Mouse (Mus musculus) gonadal fat pad, adult 2 months (tissue): ENCODE results near the gene Drd4. TPM values are rescaled to one million over a fixed set of nuclear protein-coding genes. Genes with fewer than 3 reads are reported as not detected.

Experiments used
- DNase-seq: peaks from one replicate; pipeline ENCODE4 v3.0.0-alpha.2; 2012; ENCODE audit warnings: low read depth
- polyA plus RNA-seq: library from polyadenylated mRNA; depleted of rRNA; stranded (reverse); fragments of >200 nt; gene quantifications from 2 replicates; pipeline ENCODE4 v1.2.3, GENCODE M21; 2012

The Drd4 gene
- polyA plus RNA-seq, 1 experiment, result 3.9 TPM

- no peak for DNase-seq
Observed at GRCm38 (mm10) chr7:141292583-141293388, 980 bp downstream of the Drd4 start.

GRCm38 (mm10) chr7:141293852-141294471, 2.2 kb downstream of the Drd4 start:
- no peak for DNase-seq

GRCm38 (mm10) chr7:141294479-141294878, 2.7 kb downstream of the Drd4 start:
- no peak for DNase-seq

DNA sequence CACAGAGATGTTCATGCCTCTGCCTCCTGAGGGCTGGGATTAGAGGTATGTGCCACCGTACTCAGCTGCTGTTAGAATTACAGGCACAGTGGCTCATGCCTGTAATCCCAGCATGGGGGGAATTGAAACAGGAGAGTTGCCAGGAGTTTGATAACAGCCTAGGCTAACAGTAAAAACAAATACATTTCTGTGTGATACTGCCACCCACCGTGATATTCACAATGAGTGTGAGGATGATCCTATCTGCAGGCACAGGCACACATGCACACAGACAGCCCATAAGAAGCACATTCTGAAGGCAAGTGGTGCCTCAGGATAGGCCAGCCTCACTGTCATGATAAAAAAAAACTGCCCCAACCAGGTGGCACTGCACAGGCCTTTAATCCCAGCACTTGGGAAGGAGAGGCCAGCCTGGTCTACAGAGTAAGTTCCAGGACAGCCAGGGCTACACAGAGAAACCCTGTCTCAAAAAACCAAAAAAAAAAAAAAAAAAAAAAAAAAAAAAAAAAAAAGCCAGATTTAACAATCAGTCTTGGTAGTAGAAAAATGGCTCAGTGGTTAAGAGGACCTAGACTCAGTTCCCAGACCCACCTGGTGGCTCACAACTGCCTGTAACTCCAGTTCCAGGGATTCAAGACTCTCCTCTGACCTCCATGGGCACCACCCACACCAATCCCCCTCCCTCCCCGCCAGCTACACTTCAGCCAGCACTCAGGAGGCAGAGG, 6.3 kb downstream of the Drd4 start:
- DNase-seq, result no peak

DNA sequence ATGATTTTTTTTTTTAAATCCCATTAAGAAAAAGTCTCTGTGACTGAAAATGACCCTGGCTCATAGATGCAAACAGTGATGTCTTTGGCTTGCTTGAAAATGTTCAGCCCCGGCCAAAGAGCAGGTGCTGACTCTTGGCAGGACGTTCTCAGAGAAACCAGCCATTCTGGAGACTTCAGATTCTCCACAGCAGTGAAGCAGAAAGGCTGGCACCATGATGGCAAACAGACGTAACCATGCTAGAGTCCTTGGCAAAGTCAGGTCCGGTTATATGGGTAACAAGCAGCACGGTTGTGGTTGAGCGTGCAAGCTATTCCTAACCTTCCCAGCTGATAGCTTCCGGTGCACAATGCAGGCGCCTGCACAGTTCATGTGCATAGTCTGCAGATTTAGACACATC, 7.4 kb downstream of the Drd4 start:
- DNase-seq, result no peak

GRCm38 (mm10) chr7:141301386-141301785, 9.6 kb downstream of the Drd4 start:
- DNase-seq, result no peak

GRCm38 (mm10) chr7:141302702-141303268, 11.0 kb downstream of the Drd4 start:
- DNase-seq, result no peak

- no peak for DNase-seq
Observed at GRCm38 (mm10) chr7:141304537-141304936, 12.7 kb downstream of the Drd4 start.

DNA sequence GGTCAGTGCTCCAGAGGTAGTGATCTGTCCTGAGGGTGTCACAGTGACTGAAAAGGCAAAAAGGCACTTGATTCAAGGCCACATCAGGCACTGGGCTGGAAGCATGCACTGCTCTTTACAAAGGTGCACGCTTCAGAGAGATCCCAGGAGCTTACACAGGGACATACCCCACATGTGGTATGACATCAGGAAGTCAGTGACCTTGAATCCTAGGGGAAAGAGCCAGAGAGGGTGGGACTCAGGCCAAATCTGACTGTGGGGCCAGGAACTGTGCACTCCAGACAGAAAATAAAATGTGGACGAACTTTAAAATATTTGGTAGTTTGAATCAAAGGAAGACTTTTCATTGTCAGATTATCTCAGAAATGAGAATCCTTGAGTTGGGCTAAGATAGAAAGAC, 22.6 kb downstream of the Drd4 start:
- no peak for DNase-seq

- DNase-seq, result no peak
Observed at GRCm38 (mm10) chr7:141315076-141315475, 23.3 kb downstream of the Drd4 start.

DNA sequence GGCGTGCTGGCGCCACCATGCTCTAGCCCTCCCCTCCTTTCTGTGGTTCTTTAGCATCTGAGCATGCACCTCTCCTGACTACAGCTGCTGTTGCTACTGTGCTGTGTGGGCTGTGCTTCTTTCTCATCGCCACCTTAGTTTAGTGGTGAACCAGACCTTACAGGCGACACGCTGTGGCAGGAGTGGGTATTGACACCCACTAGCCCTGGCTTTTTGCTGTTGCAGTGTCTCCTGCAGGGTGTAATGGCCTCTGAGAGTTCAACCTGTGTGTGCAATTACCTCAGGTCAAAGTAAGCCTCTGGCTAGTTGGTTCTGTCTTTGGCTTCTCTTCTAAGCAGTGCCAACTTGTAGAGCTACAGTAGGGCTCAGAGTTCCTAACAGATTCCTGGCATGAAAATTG, 24.2 kb downstream of the Drd4 start:
- no peak for DNase-seq

DNA sequence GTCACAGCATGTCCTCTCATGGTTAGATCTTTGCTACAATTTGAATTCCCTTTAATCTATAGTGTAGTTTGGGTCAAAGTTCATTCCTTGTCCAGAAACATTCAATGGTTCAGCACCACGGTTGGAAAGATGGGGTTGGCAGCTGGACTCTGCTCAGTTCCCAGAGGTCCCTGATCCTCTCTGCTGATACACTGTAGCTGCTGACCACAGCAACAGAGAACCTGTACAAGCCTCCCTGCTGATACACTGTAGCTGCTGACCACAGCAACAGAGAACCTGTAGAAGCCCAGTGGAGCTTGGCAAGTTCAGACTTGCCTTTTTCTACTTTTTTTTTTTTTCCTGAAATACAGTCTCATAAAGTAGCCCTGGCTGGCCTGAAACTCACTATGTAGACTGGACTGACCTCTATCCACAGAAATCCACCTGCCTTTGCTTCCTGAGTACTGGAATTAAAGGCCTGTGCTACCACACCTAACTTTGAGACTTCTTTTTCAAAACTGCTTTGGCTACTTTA, 25.9 kb downstream of the Drd4 start:
- no peak for DNase-seq

DNA sequence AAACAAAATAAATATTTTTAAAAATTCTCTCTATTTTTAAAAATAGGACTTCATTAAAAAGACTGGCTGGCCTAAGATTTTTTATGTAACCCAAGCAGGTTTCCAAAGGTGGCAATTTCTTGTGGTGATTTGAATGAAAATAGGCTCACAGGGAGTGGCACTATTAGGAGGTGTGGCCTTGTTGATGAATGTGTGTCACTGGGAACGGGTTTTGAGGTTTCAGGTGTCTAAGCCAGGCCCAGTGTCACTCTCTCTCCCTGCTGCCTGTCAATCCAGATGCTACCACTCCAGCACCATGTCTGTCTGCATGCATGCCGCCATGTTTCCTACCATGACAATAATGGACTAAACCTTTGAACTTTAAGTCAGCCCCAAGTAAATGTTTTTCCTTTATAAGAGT, 27.6 kb downstream of the Drd4 start:
- DNase-seq, result no peak

- no peak for DNase-seq
Observed at GRCm38 (mm10) chr7:141324686-141325085, 32.9 kb downstream of the Drd4 start.

DNA sequence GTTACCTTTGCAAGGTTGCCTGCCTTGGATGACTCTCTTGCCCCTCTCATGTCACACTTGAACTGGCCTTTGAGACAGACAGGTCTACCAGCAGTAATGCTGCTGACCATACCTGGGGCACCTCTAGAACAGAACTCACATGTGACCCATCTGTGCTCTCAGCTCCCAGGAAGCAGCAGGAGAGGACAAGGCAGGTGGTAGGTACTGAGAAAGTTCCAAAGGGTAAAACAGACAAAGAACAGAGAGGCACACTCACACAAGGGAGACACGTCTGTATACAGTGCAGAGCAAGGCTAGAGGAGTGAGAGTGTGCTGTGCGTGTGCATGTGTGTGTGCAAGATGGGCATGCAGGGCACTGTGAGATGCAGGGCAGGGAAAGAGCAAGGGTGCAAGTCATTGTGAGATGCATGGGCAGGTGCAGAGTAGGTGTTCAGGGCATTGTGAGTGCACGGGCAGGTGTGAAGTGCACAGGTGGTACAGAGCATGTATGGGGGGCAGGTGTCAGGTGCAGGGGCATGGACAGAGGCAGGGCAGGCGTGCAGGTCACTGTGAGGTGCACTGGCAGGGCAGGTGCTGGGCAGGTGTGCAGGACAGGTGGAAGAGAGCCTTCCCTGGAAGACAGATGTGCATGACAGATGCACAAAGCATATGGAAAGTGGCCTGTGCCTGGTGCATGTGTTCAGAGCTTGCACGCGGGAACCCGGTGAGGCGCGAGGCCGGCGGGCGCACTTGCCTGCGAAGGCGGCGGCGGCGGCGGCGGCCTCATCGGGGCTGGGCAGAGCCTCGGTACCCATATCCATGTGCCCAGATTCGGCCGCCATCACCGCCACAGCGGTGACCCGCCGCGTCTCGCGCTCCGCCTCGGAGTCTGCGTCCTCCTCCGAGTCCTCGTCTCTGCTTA, 35.0 kb downstream of the Drd4 start:
- DNase-seq, result no peak

DNA sequence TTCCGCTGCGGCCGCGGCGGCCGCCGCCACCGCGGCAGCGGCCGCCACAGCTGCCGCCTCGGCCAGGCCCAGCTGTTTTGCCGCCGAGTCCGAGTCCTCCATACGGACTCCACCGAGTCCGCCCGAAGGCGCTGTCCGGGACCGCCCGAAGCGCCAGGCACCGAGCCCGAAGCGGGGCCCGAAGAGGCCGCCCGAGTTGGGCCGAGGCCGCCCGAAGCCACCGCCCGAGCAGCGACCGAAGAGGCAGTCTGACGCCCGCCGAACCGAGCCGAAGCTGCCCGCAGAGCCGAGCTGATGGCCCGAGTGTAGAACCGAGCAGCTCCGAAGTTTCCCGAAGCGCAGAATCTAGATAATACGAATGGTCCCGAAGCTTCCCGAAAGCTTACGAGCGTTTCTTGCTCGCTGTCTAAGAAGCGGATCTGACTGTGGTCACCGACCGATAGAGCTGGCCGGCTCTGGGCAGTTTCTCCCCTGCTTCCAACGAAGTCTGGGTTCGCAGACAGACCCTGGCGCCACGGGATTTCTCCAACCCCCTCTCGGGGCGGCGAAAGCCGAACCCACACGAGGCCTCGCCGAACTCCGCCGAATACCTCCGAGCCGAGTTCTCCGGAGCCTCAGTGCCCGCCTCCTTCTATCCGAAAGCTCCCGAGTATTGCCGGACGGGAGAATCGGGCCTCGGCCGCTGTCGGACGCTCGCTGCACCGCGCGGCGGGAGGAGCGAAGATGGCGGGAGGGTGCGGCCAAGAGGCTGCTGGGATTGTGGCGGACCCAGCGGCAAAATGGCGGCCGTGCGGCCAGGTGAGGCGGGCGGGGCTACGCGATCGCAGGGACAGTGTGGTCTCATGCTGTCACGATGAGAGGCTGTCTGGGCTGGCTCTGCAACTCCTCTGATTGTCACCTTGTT, 35.9 kb downstream of the Drd4 start, which contains the start of the genes Deaf1 and Tmem80:
Gene Deaf1, minus strand, starts transcription at position 222 of the 904 bp plus-strand sequence.
Gene Tmem80, plus strand, starts transcription at position 271 of the 904 bp plus-strand sequence.
- DNase-seq, result no peak

GRCm38 (mm10) chr7:141328373-141328990, 36.7 kb downstream of the Drd4 start:
- DNase-seq, result no peak

GRCm38 (mm10) chr7:141330706-141331105, 38.9 kb downstream of the Drd4 start:
- DNase-seq, result no peak

DNA sequence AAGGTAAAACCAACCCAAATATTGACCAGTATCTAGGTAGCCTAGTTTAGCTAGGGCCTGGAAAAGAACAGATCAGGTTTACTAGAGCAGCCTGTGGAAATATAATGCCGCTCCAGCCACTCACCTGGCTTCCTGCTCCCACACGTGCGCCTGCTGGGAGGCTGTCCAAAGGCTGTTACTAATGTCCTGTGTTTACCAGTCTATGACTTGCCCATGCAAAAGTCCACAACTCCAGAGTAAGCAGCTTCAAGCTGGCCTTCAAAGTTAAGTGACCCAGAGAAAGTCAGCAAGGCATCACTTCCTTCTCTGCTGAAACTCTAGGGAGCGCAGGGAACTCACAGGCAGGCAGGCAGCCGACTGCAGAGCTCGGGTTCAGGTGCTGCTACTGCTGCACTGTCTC, 40.2 kb downstream of the Drd4 start:
- DNase-seq, result no peak
